Mouse (Mus musculus) heart, adult 18-20 months (tissue): ENCODE results near the gene Gpx1. TPM values are rescaled to one million over a fixed set of nuclear protein-coding genes. Genes with fewer than 3 reads are reported as not detected.
"Not testable (repeated sequence)": the region's sequence is repeated elsewhere in the genome, so short reads cannot be mapped to it uniquely, and the experiment has no call there.

Source experiments
- DNase-seq, 2 experiments: peaks; one replicate each; pipeline ENCODE4 v3.0.0; 2021 to 2022; ENCODE audit warnings: mixed read lengths in 1 of 2
- long read RNA-seq, 2 experiments: library from polyadenylated mRNA; stranded (forward); transcript quantifications; one replicate each; pipeline ENCODE4 v2.0.0; 2021
- total RNA-seq, 2 experiments: library from RNA; stranded (reverse); gene quantifications; 2 replicates each; pipeline ENCODE4 v1.2.3; 2021

The Gpx1 gene
- 100 to 1,000 TPM in 1 of 2 experiments, 10 to 100 TPM in 1; 86.8 to 111 TPM for total RNA-seq
- long read RNA-seq, experiment 1, transcript Gpx1-201 (2 exons, 1,072 nt) = major isoform, 37 of 41 reads
- long read RNA-seq, experiment 1, partial matches to known transcripts = 0 of 41 reads
- long read RNA-seq, experiment 1, other reads (novel, unspliced or antisense) = 3 of 41 reads
- long read RNA-seq, experiment 2, transcript Gpx1-201 (2 exons, 1,072 nt) = major isoform, 43 of 47 reads
- long read RNA-seq, experiment 2, partial matches to known transcripts = 0 of 47 reads
- long read RNA-seq, experiment 2, other reads (novel, unspliced or antisense) = 4 of 47 reads

DNA sequence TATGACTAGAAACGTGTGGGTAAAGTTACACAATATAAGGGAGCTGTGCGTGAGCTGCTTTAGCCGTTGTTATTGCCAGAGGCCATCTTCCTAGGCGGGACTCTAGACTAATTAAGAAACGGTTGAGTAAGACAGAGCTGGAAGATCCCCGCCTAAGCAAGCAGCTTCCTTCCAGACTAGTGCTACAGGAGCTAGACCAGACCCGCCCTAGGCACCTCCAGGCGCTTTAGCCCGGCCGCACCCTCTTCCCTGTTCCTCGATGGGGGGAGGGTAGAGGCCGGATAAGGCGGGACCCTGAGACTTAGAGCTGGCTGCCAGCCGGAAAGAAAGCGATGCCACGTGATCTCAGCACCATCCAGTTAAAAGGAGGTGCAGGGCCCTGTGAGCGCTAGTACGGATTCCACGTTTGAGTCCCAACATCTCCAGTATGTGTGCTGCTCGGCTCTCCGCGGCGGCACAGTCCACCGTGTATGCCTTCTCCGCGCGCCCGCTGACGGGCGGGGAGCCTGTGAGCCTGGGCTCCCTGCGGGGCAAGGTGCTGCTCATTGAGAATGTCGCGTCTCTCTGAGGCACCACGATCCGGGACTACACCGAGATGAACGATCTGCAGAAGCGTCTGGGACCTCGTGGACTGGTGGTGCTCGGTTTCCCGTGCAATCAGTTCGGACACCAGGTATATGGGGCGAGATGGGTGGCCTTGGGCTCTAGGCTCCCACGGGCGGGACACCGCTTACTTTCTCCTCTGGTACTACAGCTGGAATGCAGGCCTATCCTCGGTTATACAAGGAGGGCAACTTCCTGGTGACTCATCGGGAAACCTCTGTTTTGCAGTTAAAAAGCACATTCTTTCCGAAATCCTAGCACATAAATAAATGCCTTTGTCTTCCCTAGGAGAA lies at the start of gene Gpx1:
Gpx1 (plus strand) TSS at position 18 of the 896 bp plus-strand sequence.
- DNase-seq = peak; percentile 94 to 98

DNA sequence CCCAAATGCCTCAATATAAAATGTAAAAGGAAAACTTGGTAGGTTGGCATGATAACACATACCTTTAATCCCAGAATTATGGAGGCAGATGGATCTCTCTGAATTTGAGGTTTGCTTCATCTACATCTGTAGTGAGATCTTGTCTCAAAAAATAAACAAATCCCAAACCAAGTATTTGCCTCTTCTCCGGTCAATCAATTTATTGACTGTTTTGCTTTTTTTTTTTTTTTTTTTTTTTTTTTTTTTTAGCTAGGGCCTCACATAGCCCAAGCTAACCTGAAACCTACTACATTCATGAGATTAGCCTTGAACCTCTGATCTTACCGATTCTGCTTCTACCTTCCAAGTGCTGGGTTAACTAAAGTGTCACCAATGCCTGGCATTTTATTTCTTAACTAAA lies 49.4 kb upstream of the Gpx1 start:
- DNase-seq = no peak

DNA sequence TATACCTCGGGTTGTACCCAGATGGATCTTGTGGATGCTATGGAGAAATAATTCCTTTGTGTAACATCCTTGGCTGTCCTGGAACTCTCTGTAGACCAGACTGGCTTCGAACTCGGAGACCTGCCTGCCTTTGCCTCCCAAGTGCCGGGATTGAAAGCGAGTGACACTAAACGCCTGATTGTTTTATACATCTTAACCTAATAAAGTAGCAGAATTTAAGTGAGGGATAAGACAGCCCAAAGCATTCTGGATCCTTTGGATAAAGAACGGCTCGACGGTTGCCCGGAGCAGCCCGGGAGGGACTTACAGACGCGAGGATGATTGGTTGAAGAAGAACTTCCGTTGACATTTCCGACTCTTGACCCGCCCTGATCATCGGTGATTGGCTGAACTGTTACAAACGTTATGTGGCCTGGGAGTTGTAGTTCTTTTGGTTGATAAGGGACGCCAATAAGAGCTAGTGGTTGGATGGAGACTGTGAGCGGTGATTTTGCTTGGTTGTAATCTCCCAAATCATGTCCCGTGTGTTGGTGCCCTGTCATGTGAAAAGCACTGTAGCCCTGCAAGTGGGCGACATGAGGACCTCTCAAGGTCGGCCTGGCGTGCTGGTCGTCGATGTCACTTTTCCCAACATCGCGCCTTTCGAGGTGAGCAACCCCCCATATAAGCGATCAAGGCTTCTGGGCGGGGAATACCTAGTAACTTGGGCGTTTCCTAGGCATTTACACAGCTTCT lies 48.5 kb upstream of the Gpx1 start, which contains the start of gene Nicn1:
Nicn1 (plus strand) TSS at position 414 of the 735 bp plus-strand sequence.
- peak; percentile 95 to 97 for DNase-seq

DNA sequence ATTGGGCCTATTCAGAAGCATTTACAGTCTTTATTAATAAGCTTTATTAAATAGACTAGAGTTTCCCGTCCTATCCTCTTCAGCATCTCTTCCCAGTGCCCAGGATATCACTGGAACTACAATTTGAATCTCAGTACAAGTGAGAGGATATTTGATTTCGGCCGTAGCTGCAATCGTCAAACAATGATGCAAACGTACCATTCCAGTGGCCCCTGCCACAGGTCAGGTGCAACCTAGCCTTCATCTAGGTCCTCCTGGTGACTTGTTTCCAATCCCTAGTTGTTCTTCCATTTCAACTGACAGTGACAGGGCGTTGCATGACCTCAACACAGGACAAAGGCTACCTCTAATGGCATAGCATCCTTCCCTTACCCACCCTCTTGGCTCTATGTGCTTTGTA lies 47.9 kb upstream of the Gpx1 start:
- DNase-seq = no peak

DNA sequence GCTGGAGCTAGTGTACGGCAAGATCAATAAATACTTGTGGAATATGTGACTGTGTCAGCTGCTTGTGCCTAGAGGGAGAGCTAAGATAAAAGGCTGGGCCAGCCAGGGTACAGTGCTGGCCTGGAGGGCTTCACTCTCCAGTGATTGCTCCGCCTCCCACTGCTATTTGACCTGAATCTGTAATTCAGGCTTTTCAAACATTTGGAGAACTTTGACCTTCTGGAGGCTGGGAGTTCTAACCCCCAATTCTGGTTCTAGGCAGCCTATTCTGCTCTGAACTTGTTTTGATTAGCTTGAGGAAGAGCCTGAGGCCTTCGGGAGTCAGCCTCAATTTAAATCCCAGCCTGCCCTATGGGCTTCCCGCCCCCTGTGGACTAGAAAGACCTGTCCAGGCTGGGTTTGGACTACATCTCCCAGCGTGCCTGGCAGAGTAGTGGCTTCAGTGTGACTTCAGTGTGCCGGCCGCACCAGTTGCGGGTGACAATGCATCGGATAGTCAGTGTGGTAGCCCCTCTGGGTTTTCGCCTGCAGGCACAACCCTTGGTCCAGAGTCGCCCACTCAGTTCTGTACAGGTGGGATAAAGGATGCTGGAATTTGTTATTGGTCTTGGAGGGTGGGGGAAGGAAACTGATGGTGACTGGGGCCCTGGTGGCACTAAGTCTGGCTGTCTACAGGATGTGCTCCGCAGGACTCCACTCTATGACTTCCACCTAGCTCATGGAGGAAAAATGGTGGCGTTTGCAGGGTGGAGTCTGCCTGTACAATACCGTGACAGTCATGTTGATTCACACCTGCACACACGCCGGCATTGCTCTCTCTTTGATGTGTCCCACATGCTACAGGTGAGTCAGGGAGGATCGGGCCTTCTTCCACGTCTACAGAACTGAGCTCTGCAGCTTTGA lies 42.0 kb upstream of the Gpx1 start, which contains the start of gene Amt:
Amt (plus strand) TSS at position 401 of the 903 bp plus-strand sequence.
- DNase-seq = no peak

DNA sequence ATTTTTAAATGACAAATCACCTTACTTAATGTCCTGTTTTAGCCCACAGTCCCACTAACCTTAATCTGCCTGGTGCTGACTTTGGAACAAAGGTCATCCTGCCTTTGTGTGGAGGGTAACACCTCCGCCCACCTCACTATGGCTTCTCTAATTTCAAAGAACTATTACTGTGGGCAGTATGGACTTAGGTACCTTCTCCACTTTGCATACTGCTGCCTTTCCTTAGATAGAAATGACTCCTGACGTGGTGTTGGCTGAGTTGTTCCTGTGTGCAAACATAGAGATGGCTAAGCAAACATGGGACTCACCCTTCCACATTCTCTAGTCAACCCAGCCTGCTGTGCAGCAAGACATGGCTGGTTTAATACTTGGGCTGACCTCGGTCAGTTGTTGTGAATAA lies 36.9 kb upstream of the Gpx1 start:
- DNase-seq = no peak

DNA sequence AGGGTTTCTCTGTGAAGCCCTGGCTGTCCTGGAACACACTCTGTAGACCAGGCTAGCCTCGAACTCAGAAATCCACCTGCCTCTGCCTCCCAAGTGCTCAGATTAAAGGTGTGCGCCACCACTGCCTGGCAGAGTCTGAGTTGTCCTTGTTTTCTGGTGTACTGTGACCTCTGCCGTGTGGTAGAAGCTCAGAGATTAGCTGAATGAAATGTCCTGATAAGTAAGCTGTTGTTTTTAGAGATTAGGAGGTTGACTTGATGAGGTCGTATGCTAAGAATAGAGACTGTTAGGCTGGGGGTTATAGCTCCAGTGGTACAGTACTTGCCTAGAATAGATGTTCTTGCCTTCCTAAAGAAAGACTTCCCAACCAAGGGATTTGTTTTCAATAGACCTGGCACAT lies 34.0 kb upstream of the Gpx1 start:
- DNase-seq = peak in 1 of 2 experiments; percentile 55

DNA sequence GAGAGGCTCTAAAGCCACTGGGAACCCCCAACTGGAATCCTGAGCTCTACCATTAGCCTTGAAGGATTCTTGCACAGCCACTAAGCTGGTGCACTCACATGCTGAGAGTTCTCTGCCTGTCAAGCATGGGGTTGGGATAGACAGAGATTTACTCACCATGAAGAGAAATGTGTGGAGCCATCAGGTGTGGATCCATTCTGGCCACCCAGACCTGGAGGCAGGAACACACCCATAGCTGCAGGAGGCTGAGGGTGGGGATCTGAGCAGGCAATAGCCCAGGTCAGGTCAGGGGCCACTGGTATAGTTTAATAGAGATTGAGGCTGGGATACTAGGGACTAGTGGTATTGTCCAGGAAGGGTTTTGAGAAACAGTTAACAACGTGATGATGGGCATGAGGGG lies 33.5 kb upstream of the Gpx1 start:
- peak; percentile 17 to 51 for DNase-seq

DNA sequence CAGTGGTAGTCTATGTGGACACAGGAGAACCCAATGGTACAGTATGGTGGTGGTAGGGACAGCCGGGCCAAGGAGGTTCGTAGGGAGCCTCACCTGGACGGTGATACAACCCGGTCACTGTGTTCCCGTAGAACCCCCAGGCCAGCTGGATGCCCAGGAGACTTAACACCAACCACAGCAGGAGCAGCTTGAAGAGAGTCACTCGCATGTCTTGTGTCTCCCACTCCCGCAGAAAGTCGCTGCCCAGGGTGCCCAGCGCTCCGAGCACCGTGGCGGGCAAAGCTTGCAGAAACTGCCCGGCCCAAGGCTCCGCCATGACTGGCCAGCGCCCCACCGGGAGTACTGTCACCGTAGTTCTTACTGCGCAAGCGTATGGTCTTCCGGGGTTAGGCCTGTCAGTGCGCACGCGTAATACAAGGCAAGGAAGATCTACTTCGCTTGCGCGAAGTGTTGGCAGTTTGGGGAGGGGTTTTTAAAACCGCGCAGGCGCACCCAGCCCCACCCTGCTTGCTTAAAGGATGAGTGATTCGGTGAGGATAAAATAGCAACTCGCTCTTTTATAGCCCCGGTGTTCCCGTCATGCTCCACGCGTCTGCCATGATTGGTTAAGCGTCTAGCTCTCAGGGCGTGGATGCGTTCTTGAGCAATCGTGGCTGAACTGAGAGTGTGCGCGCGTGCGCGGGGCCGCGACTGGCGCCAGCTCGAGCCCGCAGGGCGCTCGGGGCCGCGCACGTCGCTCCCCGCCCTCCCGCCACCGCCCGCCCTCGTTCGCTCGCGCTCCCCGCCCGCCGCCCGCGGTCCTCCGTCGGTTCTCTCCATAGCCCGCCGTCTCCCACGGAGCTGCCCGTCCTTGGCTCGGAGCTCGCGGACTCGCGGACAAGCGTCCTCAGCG lies 32.8 kb upstream of the Gpx1 start, which contains the start of the genes Rhoa and Tcta:
Rhoa (plus strand) TSS at position 501 of the 892 bp plus-strand sequence.
Tcta (minus strand) TSS at position 532 of the 892 bp plus-strand sequence.
- DNase-seq = peak; percentile 98 to 100

DNA sequence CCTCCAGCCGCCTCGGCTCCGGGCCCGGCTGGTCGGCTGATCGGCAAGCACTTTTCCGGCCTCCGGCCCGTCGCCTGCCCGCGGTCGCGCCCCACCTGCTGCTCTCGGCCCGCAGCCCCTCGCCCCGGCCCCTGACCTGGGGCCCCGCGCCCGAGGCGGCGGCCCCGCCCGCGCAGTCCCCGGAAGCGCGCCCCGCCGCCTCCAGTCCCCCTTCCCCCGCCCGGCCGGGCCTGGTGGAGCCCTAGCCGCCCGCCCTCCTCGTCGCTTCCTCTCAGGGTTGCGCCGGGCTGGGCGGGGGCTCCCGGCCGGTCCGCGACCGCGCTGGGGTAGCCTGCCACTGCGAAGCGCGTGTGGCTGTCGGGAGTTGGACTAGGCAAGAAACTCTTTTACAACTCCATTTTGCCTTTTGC lies 32.1 kb upstream of the Gpx1 start:
- peak; percentile 82 to 91 for DNase-seq

DNA sequence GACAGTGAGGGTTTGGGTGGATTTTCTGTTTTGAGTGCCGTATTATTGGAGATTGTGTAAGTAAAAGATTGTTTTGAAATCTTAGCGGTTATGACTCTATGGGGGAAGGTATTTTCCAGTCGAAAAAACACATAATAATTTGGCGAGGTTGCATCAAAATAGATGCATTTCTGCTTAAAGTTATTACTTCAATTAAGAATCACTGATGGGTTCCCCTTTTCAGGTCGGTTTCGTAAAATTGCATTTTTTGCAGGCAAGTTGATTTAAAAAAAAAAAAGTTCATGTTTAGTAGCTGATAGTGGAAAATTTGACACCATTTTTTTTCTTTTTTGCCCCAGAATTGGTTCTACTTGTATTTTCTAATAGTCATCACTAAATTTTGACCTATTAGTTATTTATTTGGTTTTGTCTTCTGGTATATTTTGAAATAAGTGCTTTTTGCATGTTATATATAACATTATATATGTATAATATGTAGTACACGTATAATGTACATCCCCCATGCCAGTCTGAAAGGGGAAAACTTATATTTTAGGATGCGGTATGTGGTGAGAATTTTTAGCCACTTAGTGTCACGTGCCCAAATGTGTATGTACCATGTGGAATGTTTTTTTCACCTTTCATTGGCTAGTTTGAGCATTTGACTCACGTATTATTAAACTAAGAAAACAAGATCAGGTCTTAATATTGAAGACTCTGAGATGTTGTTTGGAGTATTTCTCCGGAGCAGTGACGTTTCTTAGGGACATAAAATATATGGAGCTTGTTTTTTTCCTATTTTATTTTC lies 31.5 kb upstream of the Gpx1 start:
- DNase-seq = no peak

DNA sequence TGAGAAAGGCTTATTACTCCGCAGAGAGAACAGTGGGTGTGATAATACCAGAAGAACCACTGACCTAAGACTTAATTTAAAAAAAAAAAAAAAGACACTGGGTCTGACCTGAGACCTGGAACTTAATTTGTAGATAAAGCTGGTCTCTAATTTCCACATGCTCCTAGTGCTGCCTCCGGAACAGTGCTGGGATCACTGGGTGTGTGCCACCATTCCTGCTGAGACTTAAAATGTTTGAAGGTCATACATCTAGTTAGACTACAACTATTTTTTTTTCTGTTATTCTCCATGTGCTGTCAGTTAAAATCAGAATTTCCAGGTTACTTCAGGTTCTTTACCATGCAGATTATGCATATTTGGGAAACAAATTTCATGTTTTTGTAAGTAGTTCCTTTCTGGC lies 30.6 kb upstream of the Gpx1 start:
- DNase-seq = no peak

DNA sequence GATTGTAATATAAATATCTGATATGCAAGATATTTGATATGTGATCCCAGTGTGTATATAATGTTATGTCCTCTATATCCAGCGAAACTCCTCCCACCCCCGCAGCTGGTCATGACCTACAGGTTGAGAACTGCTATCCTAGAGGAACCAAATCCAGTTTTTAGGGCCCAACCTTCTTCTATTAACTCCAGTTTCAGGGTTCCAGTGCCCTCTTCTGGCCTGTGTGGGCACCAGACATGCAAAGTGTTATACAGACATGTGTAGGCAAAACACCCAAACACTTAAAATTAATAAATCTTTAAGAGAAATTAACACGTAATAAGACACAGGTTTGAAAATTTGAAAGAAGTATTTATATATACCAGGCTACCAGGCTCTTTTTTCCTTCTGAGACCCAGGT lies 21.1 kb upstream of the Gpx1 start:
- no peak for DNase-seq

DNA sequence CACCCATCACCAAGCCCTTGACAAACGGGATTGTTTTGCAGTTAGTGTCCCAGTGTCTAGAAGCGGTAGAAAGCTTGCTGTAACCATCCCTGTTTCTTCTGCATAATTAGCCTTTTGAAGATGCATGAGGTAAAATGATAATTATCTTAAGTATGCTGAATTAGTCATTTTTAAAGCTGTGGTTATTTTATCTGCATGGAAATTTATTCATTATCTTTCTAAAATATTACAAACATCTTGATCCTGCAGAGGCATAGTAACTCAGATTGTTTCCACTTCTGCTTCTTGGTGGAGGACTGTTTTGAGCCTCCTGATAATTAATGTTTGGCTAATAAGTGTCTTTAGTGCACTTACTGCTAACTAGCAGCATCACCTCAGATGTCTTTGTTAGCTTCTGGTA lies 20.2 kb upstream of the Gpx1 start:
- DNase-seq = no peak

DNA sequence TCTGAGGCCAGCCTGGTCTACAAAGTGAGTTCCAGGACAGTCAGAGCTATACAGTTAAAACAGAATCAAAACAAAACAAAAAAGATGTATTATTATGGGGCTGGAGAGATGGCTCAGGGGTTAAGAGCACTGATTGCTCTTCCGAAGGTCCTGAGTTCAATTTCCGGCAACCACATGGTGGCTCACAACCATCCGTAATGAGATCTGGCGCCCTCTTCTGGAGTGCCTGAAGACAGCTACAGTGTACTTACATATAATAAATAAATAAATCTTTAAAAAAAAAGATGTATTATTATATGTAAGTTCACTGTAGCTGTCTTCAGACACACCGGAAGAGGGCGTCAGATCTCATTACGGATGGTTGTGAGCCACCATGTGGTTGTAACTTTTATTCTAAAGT lies 16.6 kb upstream of the Gpx1 start:
- not testable (repeated sequence) for DNase-seq

DNA sequence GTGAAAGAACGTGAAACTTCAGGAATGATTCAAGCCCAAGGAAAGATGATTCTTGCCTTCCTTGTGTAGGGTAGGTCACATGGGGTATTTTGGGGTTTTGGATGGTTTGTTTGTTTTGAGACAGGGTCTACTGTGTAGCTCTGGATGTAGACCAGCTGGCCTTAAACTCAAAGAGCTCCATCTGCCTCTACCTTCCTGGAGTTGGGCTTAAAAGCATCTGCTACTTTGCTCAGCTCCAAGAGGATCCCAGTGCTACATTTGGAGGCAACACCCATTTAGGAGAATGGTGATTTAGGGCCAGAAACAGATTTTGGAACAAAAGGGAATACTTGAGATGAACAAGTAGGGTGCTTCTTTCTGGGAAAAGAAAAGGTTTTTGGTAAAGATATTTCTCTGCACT lies 13.9 kb upstream of the Gpx1 start:
- no peak for DNase-seq

DNA sequence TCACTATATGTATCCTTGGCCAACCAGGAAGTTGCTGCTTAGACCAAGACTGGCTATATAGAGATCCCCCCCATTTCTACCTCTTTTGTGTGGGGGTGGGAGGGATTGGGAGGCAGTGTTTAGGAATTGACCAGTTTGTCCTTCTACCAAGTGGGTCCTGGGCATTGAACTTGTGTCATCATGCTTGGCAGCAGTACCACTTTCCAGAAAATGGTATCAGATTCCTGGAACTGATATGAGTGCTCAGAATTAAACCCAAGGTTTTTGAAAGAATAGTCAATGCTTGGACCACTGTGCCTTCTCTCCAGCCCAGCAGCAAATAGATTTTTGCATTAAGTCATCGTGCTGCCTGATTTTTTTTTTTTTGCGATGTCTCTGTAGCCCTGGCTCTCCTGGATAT lies 12.9 kb upstream of the Gpx1 start:
- DNase-seq = no peak

DNA sequence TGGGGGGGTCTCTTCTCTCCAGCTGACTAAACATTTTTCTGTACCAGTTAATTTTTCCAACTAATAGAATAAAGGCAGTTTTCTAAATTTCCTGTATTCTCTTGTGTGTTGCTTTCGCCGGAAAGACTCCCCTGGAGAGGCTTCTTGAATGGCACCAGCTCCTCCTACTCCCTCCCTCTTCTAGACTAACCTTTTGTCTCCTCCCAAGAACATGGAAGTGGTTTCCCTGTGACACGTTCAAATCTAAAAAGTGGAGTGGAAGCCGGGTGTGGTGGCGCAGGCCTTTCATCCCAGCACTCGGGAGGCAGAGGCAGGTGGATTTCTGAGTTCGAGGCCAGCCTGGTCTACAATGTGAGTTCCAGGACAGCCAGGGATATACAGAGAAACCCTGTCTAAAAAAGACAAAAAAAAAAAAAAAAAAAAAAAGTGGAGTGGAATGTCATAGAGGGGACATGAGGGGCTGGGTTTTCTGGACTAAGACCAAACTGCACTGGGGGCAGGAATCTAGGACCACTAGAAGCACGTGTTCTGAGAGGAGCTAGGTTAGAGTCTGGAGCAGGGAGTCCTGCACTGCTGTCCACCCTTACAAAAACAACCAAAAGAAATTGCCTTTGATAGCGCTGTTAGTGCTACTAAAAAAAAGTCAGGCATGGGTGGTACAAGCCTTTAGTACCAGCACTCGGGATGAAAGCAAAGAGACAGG lies 704 bp upstream of the Gpx1 start:
- no peak for DNase-seq

DNA sequence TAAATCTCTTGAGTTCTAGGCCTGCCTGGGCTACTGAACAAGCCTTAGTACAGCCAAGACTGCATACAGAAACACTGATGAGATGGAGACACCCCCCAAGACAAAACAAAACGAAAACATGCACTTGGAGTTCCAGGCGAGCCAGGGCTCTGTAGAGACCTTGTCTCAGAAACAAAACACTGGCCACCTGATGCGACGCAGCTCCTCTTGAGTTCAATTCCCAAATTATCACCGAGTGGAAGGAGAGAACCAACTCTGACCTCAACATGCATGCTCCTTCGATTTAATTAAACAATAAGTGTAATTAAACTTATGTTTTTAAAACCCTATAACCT lies 185 bp upstream of the Gpx1 start:
- no peak for DNase-seq
